Mouse (Mus musculus) kidney, embryonic 14.5 days (tissue): ENCODE data around the gene Rnf220. TPM values are rescaled to one million over a fixed set of nuclear protein-coding genes. Genes with fewer than 3 reads are reported as not detected.

Source experiments
- ATAC-seq: fragments of 200-750 bp; cut with Nextera tagmentation; 2 replicates; pipeline ENCODE4 v1.8.0; 2017; ENCODE audit warnings: moderate number of reproducible peaks, mild to moderate bottlenecking, moderate TSS enrichment, moderate library complexity; ENCODE audit not compliant: low FRiP score, low TSS enrichment
- H3K27ac ChIP-seq: fragments of 300-500 bp; sonication (generic); 2 replicates; pipeline ENCODE4 v1.5.1; 2014; ENCODE audit warnings: low read depth, mild to moderate bottlenecking, low read length, moderate library complexity, mixed read lengths
- H3K27me3 ChIP-seq: fragments of 300-500 bp; sonication (generic); 2 replicates; pipeline ENCODE4 v1.6.1; 2014; ENCODE audit warnings: mild to moderate bottlenecking, low read length; ENCODE audit not compliant: control insufficient read depth, insufficient read depth
- H3K36me3 ChIP-seq: fragments of 300-500 bp; sonication (generic); 2 replicates; pipeline ENCODE4 v1.6.1; 2014; ENCODE audit warnings: low read length, mixed read lengths; ENCODE audit not compliant: control insufficient read depth, insufficient read depth
- H3K4me1 ChIP-seq: fragments of 300-500 bp; sonication (generic); 2 replicates; pipeline ENCODE4 v1.6.1; 2014; ENCODE audit warnings: low read length, mixed read lengths; ENCODE audit not compliant: control insufficient read depth, insufficient read depth
- H3K4me2 ChIP-seq: fragments of 300-500 bp; sonication (generic); replicated peaks from 2 replicates; pipeline ENCODE4 v1.6.1; 2014; ENCODE audit warnings: low read depth, mild to moderate bottlenecking, low read length
- H3K4me3 ChIP-seq: fragments of 300-500 bp; sonication (generic); 2 replicates; pipeline ENCODE4 v1.5.1; 2014; ENCODE audit warnings: mild to moderate bottlenecking, low read length
- H3K9ac ChIP-seq: fragments of 300-500 bp; sonication (generic); 2 replicates; pipeline ENCODE4 v1.6.1; 2014; ENCODE audit warnings: low read depth, mild to moderate bottlenecking, low read length, moderate library complexity
- H3K9me3 ChIP-seq: fragments of 300-500 bp; sonication (generic); 2 replicates; pipeline ENCODE4 v1.6.1; 2016; ENCODE audit warnings: low read length; ENCODE audit not compliant: control insufficient read depth
- WGBS: fragments of 180-500 bp; shearing (Covaris S2); extraction: QIAGEN DNeasy Blood & Tissue Kit; methylation state at CpG from one replicate; pipeline ENCODE4 v1.1.7; 2014; 5-methylcytosine and 5-hydroxymethylcytosine counted together
- polyA plus RNA-seq: library from polyadenylated mRNA; unstranded; fragments of >200 nt; fragmentation: Nextera tagmentation; extraction: Ambion mirVana; gene quantifications from 2 replicates; pipeline ENCODE4 v1.2.1, GENCODE M21; 2014

Gene Rnf220
- polyA plus RNA-seq, 1 experiment from 2014 or later, result 59.3 TPM

- no peak for ATAC-seq
- Histone ChIP-seq H3K36me3 (no peaks in the 10 kb centered on the region), H3K27ac (no peak overlapping the region), H3K4me1 (no peaks in the 10 kb centered on the region), H3K9ac (no peak overlapping the region), H3K4me3 (no peak overlapping the region), H3K4me2 (no peak overlapping the region), H3K27me3 (peaks cover 27% of the 10 kb centered on the region), H3K9me3 (peaks cover 3% of the 10 kb centered on the region; the same call in 1 of the 2 replicates)
- 93% methylated on average over 5 of the region's 5 CpGs for WGBS
Observed at GRCm38 (mm10) chr4:117341282-117341681, 155.6 kb downstream of the Rnf220 start.

- no peak for ATAC-seq
- Histone ChIP-seq H3K27ac (no peak overlapping the region), H3K4me3 (no peak overlapping the region), H3K4me2 (no peak overlapping the region), H3K36me3 (no peaks in the 10 kb centered on the region), H3K9me3 (peaks cover 3% of the 10 kb centered on the region; the same call in 1 of the 2 replicates), H3K27me3 (peaks cover 36% of the 10 kb centered on the region), H3K4me1 (no peaks in the 10 kb centered on the region), H3K9ac (no peak overlapping the region)
Observed at GRCm38 (mm10) chr4:117339796-117340195, 157.1 kb downstream of the Rnf220 start.

- Histone ChIP-seq H3K36me3 (no peaks in the 10 kb centered on the region), H3K27ac (no peak overlapping the region), H3K4me3 (no peak overlapping the region), H3K9ac (no peak overlapping the region), H3K4me1 (0 out of 2 replicates have a peak, but pooled peaks cover 10% of the 10 kb centered on the region), H3K4me2 (no peak overlapping the region), H3K9me3 (no peaks in the 10 kb centered on the region), H3K27me3 (peaks cover 70% of the 10 kb centered on the region)
- WGBS, result 7% methylated on average over 11 of the region's 11 CpGs
- ATAC-seq, result peak; percentile 83
Observed at GRCm38 (mm10) chr4:117330836-117331475, 165.9 kb downstream of the Rnf220 start.

GRCm38 (mm10) chr4:117330132-117330531, 166.7 kb downstream of the Rnf220 start:
- Histone ChIP-seq H3K4me3 (no peak overlapping the region), H3K27me3 (peaks cover 70% of the 10 kb centered on the region), H3K9ac (no peak overlapping the region), H3K27ac (no peak overlapping the region), H3K36me3 (no peaks in the 10 kb centered on the region), H3K4me2 (no peak overlapping the region), H3K4me1 (0 out of 2 replicates have a peak, but pooled peaks cover 10% of the 10 kb centered on the region), H3K9me3 (no peaks in the 10 kb centered on the region)
- 25% methylated on average over 3 of the region's 3 CpGs for WGBS
- peak; percentile 41; the same call in 1 of the 2 replicates for ATAC-seq

- Histone ChIP-seq H3K27me3 (peaks cover 80% of the 10 kb centered on the region), H3K36me3 (no peaks in the 10 kb centered on the region), H3K4me3 (no peak overlapping the region), H3K9me3 (no peaks in the 10 kb centered on the region), H3K4me2 (no peak overlapping the region), H3K4me1 (peaks cover 15% of the 10 kb centered on the region; the same call in 1 of the 2 replicates), H3K27ac (no peak overlapping the region), H3K9ac (no peak overlapping the region)
- ATAC-seq, result no peak
- WGBS, result 83% methylated on average over 3 of the region's 3 CpGs
Observed at GRCm38 (mm10) chr4:117326915-117327314, 169.9 kb downstream of the Rnf220 start.

GRCm38 (mm10) chr4:117325076-117325475, 171.8 kb downstream of the Rnf220 start:
- peaks cover 7% of the 10 kb centered on the region; the same call in 1 of the 2 replicates for H3K4me1 ChIP-seq
- H3K9ac ChIP-seq, result no peak overlapping the region
- no peak overlapping the region for H3K4me2 ChIP-seq
- H3K9me3 ChIP-seq, result no peaks in the 10 kb centered on the region
- no peak for ATAC-seq
- 87% methylated on average over 2 of the region's 2 CpGs for WGBS
- H3K4me3 ChIP-seq, result no peak overlapping the region
- H3K27me3 ChIP-seq, result peaks cover 96% of the 10 kb centered on the region
- no peak overlapping the region for H3K27ac ChIP-seq
- H3K36me3 ChIP-seq, result no peaks in the 10 kb centered on the region

GRCm38 (mm10) chr4:117323515-117324344, 173.1 kb downstream of the Rnf220 start:
- ATAC-seq, result peak; percentile 55; the same call in 1 of the 2 replicates
- Histone ChIP-seq H3K4me3 (no peak overlapping the region), H3K4me2 (no peak overlapping the region), H3K4me1 (peaks cover 7% of the 10 kb centered on the region; the same call in 1 of the 2 replicates), H3K36me3 (no peaks in the 10 kb centered on the region), H3K9ac (no peak overlapping the region), H3K27me3 (peaks cover 97% of the 10 kb centered on the region), H3K9me3 (no peaks in the 10 kb centered on the region), H3K27ac (no peak overlapping the region)
- WGBS, result 10% methylated on average over 14 of the region's 14 CpGs

- peaks cover 99% of the 10 kb centered on the region for H3K27me3 ChIP-seq
- no peak overlapping the region for H3K4me3 ChIP-seq
- H3K36me3 ChIP-seq, result no peaks in the 10 kb centered on the region
- no peak overlapping the region for H3K27ac ChIP-seq
- no peak overlapping the region for H3K4me2 ChIP-seq
- 93% methylated on average over 5 of the region's 5 CpGs for whole genome bisulfite sequencing
- no peaks in the 10 kb centered on the region for H3K9me3 ChIP-seq
- no peak for ATAC-seq
- H3K9ac ChIP-seq, result no peak overlapping the region
- H3K4me1 ChIP-seq, result peaks cover 17% of the 10 kb centered on the region; the same call in 1 of the 2 replicates
Observed at GRCm38 (mm10) chr4:117321011-117321410, 175.8 kb downstream of the Rnf220 start.

GRCm38 (mm10) chr4:117318508-117318907, 178.3 kb downstream of the Rnf220 start:
- no peak overlapping the region for H3K4me3 ChIP-seq
- H3K27ac ChIP-seq, result no peak overlapping the region
- peaks cover 99% of the 10 kb centered on the region for H3K27me3 ChIP-seq
- 88% methylated on average over 9 of the region's 9 CpGs for WGBS
- peaks cover 17% of the 10 kb centered on the region; the same call in 1 of the 2 replicates for H3K4me1 ChIP-seq
- H3K9ac ChIP-seq, result no peak overlapping the region
- H3K4me2 ChIP-seq, result no peak overlapping the region
- H3K9me3 ChIP-seq, result no peaks in the 10 kb centered on the region
- no peak for ATAC-seq
- H3K36me3 ChIP-seq, result no peaks in the 10 kb centered on the region
